Mouse (Mus musculus) CD4-positive, CD25-positive, alpha-beta regulatory T cell (primary cell): ENCODE results near the gene Cryab. TPM values are rescaled to one million over a fixed set of nuclear protein-coding genes. Genes with fewer than 3 reads are reported as not detected.

Source experiments
- polyA plus RNA-seq: library from polyadenylated mRNA; unstranded; fragments of 100-300 nt; shearing (Covaris generic); gene quantifications from one replicate; pipeline ENCODE4 v1.2.1, GENCODE M21; 2017

The Cryab gene
- polyA plus RNA-seq: not detected

GRCm38 (mm10) chr9:50751323-50751722 is at the start of gene Cryab:
Gene Cryab (plus strand): TSS chr9:50751325.

DNA sequence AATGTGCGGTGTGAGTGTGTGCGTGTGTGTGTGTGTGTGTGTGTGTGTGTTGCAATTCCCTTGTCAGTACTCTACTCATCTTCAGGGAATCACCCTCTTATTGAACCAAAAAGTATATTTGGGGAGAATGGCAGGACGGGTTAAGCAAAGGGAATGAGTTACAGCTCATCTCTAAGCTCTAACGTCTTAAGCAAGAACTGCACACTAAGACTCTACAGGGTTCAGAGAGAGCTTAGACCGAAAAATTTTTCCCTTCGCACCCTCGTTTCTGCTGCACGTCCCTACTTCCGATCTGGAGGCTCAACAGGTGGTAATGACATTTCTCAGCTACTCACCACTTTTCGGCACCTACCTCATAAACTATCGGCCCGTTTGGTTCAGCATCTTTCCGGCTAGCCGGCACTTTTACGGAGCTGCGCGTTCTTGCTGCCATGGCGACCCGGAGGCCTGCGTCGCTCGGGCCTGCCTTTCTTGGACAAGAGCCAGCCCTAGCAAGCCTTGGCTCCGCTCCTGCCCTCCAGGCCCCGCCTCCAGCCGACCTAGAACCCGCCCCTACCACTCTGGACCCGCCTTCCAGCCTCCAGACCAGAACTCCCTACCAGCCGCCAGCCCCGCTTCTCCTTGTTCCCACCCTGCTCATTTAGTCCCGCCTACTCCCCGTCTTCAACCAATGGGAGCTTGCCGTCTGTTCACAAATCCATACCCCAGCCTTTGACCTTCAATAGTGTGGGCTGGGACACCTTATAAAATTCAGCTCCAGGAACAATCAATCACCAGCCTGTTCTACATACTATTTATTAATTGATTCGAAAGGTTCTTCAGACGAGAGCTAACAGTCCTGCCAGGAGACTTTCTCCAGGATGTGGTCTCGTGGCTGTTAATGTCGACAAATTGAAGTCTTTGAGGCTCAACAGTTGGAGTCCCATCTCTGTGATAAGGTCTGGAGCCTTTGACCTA is 11.9 kb upstream of the Cryab start, which contains the start of gene Dixdc1:
Gene Dixdc1, minus strand, starts transcription at position 604 of the 957 bp plus-strand sequence.

DNA sequence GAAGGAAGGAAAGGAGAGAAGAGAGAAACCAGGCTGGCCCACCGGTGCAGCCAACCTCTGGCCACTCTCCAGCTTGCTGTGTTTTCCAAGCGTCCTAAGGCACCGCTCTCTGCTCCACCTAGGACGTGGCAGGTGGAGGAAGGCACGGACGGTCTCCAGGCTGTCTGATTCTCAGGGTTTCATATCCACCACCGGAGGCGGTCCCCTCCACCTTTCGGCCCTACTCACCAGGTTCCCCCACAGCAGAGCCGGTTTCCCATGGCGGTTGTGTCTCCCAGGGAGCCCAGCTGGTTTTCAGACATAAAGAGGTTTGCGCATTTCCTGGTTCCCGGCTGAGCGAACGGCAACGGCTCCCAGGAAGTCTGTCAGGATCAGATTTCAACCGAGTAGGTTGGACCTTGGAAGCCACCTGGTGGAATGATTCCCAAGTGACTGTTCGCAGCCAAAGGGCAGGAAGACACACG is 4.9 kb upstream of the Cryab start, which contains the start of gene 2310030G06Rik:
Gene 2310030G06Rik, minus strand, starts transcription at position 323 of the 464 bp plus-strand sequence.

GRCm38 (mm10) chr9:50752054-50752602 is 1.0 kb downstream of the Cryab start, which contains the start of gene Hspb2:
Gene Hspb2 (minus strand): TSS chr9:50752354.

DNA sequence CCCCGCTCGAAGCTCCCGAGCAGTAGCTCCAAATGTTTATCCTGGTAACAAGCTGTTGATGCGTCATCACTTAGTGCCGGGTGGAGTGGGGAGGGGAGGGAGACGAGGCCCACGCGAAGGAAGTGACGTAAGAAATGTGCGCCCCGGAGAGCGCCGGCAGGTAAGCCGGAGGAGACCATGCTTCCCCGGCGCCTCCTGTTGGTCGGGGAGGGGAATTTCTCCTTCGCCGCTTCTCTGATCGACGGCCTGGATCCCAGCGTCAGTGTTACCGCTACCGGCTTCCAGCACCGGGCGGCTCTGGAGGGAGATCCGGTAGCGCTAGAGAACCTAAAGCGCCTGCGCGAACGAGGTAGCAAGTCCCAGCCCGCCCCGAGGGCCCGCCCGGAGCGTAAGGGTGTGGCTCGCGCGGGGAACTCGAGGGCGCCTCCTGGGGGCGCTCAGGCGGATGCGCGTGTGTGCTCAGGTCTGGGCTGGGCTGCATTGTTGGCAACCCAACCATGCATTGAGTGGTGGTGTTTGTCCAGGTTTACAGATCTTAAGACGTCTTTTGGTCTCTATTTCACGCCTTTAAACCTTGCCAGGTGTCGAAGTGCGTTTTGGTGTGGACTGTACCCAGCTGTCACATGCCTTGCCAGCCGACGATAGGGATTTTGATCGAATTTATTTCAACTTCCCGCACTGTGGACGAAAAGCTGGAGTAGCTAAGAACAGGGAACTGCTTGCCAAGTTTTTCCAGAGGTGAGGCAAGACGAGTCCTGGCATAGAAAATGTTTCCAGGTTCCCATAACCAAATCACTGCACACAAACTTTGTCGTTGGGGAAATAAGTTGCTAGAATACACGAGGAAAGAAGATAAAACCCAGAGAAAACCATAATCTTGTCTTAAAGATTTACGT is 17.2 kb downstream of the Cryab start, which contains the start of gene Fdxacb1:
Gene Fdxacb1, plus strand, starts transcription at position 130 of the 896 bp plus-strand sequence.

DNA sequence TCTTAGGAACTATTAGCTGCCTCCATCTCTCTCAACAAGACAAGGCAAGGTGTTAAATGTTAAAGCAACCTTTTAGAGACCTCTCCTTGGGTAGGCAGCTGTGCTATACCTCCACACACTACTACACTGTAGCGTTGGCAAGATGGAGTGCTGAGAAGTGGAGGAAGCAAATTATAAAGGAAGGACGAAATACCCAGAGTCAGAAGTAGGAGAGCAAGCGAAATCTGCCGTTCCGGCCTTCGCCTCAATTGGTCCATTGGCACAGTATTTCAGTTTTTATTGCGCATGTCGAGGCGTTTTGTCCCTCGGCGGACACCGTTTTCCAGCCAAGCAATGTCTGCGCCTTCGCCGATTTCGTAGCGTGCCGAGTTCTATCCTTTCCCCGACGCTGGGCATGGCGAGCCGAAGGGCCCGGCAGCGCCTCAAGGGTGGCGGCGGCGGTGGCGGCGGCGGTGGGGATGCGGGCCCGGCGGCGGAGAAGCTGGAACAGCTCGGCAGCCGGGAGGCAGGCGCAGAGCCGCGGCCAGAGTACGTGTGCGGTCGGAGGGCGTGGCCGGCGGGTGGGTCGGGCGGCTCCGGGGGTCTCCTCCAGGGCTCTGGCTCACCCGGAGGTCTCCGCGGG is 24.0 kb downstream of the Cryab start, which contains the start of the genes Alg9 and 1110032A03Rik:
Gene Alg9, plus strand, starts transcription at position 29 of the 622 bp plus-strand sequence.
Gene 1110032A03Rik, minus strand, starts transcription at position 530 of the 622 bp plus-strand sequence.

Other genes with a start within 250 kb of the Cryab start
- gene Pts, start 222.6 kb upstream of the Cryab start, polyA plus RNA-seq: 135 TPM
- gene Il18, start 196.5 kb upstream of the Cryab start, polyA plus RNA-seq: 3.1 TPM
- gene Bco2, start 196.1 kb upstream of the Cryab start, polyA plus RNA-seq: 0.68 TPM
- gene Tex12, start 190.0 kb upstream of the Cryab start, polyA plus RNA-seq: 0.18 TPM
- gene Sdhd, start 147.5 kb upstream of the Cryab start, polyA plus RNA-seq: 161 TPM
- gene Timm8b, start 147.4 kb upstream of the Cryab start, polyA plus RNA-seq: 99.1 TPM
- gene Pih1d2, start 134.0 kb upstream of the Cryab start, polyA plus RNA-seq: not detected
- 24.1 TPM for gene Nkapd1, start 133.9 kb upstream of the Cryab start, polyA plus RNA-seq
- gene Dlat, start 91.5 kb upstream of the Cryab start, polyA plus RNA-seq: 44.4 TPM
- gene Dixdc1, start 11.8 kb upstream of the Cryab start, polyA plus RNA-seq: 0.26 TPM
- gene 2310030G06Rik, start 4.8 kb upstream of the Cryab start, polyA plus RNA-seq: not detected
- gene Hspb2, start 1.0 kb downstream of the Cryab start, polyA plus RNA-seq: not detected
- gene Fdxacb1, start 16.9 kb downstream of the Cryab start, polyA plus RNA-seq: 7.4 TPM
- gene Alg9, start 23.7 kb downstream of the Cryab start, polyA plus RNA-seq: 25.6 TPM
- 16.7 TPM for gene 1110032A03Rik, start 24.2 kb downstream of the Cryab start, polyA plus RNA-seq
- 79.0 TPM for gene Ppp2r1b, start 94.0 kb downstream of the Cryab start, polyA plus RNA-seq